Mouse (Mus musculus): Measurements from ENCODE around the gene Awat1.

Gene Awat1

DNA sequence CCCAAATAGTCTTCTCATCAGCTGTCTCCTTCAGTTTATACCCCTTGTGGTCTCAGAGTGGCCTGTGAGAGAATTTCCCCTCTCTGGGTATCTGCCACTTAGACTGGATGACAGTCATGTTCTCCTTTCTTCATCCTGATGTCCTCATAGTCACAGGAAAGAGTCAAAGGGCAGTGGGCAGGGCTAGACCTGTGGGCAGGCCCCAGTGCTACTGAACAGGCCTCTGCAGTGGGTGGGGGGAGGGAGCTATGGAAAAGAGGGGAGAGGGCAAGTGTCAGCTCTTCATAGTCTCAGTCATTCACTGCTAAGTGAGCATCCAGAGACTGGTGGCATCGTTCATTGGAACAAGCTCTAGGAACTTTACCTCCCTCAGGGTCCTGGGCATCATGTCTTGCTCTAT is at the start of gene Awat1:
Gene Awat1, plus strand, starts transcription at position 301 of the 400 bp plus-strand sequence.
- no peak for DNase-seq

DNA sequence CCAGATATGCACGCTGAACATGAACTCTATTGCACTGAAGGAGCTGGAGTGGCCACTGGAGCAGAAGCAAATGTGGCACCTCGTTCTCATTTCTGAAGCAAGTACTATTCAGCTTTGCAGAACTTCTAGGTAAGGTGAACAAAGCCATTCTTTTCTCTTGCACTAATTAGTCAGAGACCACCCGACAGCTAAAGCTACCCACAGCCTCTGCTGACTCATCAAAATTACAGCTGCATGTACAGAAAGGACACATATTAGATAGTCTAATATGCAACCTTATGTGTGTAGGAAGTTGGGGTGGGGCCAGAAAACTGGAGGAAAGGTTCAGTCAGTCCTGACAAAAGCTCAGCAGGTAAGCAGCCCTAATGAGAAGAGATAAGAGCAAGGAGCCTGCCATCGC is 47.6 kb upstream of the Awat1 start, which contains the start of gene Dgat2l6:
Gene Dgat2l6, plus strand, starts transcription at position 368 of the 400 bp plus-strand sequence.
- DNase-seq: no peak

DNA sequence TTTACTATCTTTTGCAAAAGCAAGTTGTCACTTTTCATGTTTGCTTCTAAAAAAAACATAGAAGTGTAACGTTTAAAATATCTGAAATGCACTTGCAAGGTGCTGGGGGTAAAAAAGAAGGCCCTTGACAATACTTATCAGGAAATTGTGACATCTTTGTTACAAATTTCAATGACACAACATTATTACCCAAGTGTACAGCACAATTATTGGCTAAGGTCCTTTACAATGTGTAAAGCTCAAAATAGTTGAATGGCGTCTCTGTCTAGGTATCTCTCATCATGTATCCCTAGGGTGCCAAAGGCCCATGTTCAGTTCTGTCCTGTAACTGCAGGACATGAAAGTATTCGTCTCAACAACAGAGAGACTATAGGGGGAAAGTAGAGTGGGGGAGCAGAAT is 16.0 kb upstream of the Awat1 start:
- DNase-seq: no peak

DNA sequence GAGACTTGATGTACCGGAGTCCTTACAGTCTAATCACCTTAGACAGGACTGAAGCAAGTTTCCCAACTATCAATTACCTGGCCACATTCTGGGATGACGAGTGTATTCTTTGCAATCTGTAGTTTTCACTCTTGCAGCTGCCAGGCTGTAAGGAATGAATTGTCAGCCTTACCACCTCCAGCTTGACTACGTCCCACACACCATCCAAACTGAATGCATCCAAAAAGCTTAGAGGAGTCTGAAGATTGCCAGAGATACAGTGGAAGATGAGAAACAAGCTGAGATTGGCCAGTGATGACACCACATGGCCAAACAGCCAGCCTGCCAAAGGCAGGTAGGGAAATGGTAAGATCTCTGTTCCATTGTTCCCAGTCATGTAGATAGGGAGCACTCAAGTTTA is 6.4 kb upstream of the Awat1 start:
- no peak for DNase-seq

DNA sequence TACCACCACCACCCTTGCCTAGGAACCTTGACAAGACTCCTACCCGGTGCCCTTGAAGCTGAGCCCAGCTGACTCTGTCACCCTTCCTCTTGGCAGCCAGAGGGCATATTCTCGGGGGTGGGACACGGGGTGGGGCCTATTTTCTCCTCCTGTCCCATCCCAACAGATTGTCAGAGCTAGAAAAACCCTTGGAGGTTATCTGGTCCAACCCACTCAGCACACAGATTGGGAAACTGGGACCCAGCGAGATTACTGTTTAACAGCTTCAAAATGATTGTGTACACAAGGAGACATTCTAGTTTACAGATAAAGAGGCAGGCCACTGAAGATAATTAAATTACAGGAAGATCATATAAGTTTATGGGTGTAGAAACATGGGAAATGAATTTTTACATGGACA is 22.7 kb downstream of the Awat1 start, which contains the start of gene P2ry4:
Gene P2ry4, minus strand, starts transcription at position 79 of the 400 bp plus-strand sequence.
- no peak for DNase-seq

DNA sequence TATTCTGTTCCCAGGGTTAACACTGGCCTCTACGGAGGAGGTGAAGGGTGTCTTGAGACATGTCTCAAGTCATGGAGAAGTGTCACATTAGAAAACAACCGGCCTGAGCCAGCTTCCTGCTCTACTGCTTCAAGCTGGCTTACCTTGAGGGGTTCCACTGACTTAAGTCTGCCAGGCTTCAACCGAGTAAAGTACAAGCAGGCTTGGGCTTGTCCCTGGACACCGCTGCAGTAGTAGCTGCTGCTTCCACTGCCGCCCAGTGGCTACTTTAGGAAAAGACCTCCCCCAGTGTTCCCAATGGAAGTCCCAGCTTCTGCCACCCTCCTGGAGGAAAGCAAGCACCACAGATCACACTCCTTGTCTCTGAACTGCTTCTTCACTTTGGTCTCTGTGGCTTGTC is 25.4 kb downstream of the Awat1 start:
- DNase-seq: peak; percentile 35 to 48

DNA sequence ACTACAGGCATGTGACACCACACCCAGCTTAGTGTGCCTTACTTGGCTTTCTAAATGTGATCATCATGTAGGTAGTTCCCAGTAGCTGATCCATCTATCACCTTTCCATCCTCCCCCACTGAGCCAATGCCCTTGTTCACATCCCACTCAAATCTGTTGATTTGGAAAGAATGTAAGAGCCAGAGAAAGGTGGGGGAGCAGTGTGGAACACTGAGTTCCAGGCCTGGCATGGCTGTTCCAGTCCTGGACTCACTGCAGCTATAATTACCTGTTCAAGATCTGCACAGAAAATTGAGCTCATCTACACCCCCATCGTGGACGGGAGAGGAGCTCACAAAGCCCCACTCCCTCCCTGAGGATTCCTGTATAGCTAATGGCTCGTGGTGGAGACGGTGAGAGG is 27.7 kb downstream of the Awat1 start:
- no peak for DNase-seq

DNA sequence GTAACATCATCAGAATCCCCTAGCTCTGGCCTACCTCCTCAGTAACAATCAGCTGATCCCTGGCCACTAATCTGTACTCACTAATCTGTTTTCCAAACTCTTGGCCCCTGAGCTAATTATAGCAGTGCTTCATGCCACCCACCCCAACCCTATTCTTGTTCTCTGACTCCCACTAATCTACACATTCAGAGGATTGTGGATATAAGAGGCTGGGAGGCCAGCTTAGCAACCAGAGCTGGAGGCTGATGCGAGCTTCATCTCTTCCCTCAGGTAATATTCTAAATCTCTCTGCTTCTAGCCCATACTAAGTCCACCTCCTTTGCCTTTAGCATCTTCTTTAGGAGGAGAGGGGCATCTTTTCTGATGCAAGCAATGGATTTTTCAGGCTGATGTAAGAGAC is 33.3 kb downstream of the Awat1 start, which contains the start of gene Arr3:
Gene Arr3, plus strand, starts transcription at position 184 of the 400 bp plus-strand sequence.
- no peak for DNase-seq

DNA sequence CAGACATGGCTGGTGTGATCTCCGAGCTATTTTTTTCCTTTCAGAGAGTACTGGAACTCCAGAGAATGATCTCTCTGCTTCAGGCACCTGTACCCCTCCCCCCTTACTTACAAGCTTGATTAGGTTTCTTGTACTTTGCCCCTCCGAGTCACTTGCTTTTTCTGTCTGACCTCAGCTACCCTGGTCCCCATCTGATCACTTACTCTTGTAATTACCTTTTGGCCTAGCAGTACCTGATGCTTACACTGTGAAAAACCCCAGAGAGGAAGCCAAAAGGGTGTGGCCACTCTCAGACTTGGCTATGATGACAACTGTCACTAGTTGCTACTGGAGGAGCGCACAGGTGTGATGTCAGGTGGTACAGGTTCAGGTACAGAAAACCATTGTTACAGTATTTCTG is 46.4 kb downstream of the Awat1 start:
- peak in 1 of 2 experiments; percentile 23 for DNase-seq

DNA sequence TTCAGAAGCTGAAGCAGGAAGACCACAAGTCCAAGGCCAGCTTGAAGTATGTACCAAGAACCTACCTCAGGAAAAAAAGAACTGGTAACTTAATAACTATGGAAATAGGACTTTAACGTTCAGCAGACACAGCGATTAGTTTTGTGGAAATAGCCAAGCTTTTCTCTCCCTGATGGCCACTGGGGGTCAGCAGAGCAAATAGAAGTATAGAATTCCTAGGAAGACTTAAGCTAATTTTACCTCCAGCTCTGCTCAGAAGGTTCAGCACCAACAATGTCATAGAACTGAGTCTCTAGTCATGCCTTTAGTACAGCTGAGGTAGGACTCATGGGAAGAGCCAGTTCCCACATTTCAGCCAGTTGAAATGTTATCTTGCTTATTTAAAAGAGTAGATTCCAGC is 49.3 kb downstream of the Awat1 start:
- DNase-seq: peak in 1 of 2 experiments; percentile 8

DNA sequence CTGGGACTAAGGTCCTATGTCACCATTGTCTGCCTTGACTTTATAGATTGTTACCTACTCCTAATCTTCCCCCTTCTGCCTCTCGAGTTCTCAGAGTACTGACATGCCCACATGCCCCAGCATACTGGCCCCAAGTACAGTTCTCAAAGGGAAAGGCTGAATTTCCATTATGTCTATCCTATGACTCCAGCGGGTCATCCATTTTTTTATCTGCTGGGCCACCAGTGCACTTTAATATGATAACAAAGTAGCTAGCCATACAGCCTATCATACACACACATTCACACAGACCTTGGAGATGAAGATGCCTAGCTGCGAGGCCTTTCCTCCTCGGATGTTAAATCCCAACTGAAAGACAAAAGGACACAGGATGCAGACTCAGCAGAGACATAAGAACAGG is 52.2 kb downstream of the Awat1 start:
- no peak for DNase-seq

DNA sequence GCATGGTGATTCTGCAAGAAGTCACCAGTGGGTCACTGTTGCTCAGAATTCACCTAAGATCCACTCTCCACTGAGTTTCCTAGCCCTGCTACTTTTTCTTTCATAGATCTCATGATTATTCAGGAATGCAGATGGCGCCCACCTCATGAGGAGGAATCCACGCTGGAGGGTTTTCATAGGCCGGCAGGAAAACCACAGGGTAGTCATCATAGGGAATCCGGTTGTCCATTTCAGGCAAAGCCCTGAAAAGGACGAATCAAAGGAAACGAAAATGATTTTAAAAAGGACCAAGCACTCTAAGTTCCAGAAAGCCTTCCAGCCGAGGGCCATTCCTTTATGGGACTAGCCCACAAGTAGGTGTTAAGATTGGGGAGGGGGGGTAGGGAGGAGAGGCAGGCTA is 53.1 kb downstream of the Awat1 start:
- DNase-seq: peak in 1 of 2 experiments; percentile 13

DNA sequence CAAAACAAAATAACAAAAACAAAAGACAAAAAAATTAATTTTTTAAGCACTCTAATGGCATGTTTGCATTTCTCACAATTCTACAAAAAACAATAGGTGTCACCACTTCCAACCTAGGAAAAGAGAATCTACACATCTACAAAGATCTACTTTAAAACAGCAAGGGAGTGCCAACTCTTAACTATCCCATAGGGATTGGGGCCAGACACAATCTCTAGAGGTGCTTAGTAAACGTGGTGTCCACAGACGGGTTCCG is 53.4 kb downstream of the Awat1 start, which contains the start of gene Kif4:
Gene Kif4, plus strand, starts transcription at position 192 of the 256 bp plus-strand sequence.
- DNase-seq: no peak

DNA sequence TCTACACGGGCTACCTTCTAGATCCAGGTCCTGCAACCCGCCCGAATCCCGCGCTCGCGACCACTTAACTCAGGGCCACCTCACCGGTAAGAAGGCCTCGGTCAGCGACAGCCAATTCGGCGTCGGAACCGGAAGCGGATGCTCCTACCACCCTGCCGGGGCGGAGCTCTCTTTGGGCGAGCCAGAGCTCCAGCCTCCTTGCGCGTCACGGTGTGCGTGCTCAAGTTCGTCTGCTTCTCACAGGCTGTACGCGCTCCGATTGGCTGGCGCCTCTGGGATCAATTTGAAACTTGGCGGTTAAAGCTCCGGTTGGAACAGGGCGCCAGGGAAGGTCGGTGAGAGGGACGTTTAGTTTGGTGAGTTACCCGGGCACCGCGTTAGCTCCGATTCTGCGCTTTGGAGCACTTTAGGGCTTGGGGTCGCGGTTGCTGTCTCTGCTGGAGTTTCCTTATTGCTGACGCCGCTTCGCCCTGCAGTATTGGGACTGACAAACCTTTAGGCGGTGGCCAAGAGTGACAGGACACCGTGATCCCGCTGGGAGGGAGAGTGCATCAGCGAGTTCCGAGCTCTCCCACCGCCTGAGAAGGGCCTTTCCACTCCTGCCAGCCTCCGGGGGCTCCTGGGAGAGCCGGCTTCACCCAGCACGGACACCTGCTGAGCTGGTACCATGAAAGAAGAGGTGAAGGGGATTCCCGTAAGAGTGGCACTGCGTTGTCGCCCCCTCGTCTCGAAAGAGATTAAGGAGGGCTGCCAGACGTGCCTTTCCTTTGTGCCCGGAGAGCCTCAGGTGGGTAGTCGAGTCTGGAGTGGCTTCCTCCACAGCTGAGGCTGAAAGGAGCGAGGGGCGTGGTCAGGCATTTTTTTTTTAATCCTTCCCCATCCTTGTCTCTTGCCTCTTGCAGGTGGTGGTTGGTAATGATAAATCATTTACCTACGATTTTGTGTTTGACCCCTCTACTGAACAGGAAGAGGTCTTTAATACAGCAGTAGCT is 54.0 kb downstream of the Awat1 start, which contains the start of gene Pdzd11:
Gene Pdzd11, minus strand, starts transcription at position 767 of the 992 bp plus-strand sequence.
- peak; percentile 90 to 94 for DNase-seq

Data from cerebellum, postnatal 10 days (tissue).